Mouse (Mus musculus) heart, postnatal 0 days (tissue): ENCODE measurements around the gene Ap1g1.

Source experiments
- CTCF ChIP-seq: IDR thresholded peaks from 2 replicates; pipeline ENCODE4 v1.5.1; 2016; ENCODE audit warnings: antibody characterized with exemption, control low read depth, low read depth
- EP300 ChIP-seq: IDR thresholded peaks from 2 replicates; pipeline ENCODE4 v1.6.1; 2016; ENCODE audit warnings: antibody characterized with exemption, low read depth

DNA sequence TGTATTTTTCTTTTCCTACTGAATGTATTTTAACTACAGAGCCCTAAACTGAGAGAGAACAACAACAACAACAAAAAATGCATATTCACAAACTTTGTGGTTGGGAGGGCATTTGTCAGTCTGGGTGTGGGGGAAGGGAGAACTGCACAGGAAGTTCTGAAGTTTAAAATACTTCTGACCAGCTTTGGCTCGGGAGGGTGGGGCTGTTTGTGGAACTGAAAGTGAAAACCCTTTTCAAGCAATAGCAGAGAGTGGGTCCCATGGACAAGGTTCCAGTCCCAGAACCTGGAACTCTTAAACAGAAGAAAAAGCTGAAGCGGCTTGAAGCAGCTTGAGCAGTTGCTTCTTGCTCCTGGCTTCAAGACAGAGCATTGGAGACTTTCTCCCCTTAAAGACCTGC lies 85.0 kb downstream of the Ap1g1 start:
- no peak for TF ChIP-seq EP300
- TF ChIP-seq CTCF = no peak
